Mouse (Mus musculus) cortical plate, adult 2 months (tissue): ENCODE results near the gene Tnfrsf25.

Source experiments
- CTCF ChIP-seq: fragments of 200-500 bp; IDR thresholded peaks from 2 replicates; pipeline ENCODE4 v1.5.1; 2011; ENCODE audit warnings: mild to moderate bottlenecking, control low read depth, low read length; ENCODE audit not compliant: insufficient read depth; ENCODE audit errors: extremely low read depth
- POLR2A ChIP-seq: fragments of 200-500 bp; IDR thresholded peaks from 2 replicates; pipeline ENCODE4 v1.6.1; 2011; ENCODE audit warnings: mild to moderate bottlenecking, low read length, control low read depth; ENCODE audit not compliant: insufficient read depth; ENCODE audit errors: extremely low read depth

GRCm38 (mm10) chr4:152094233-152094632 is 21.5 kb upstream of the Tnfrsf25 start:
- TF ChIP-seq CTCF (no peak), POLR2A (no peak)
